Mouse (Mus musculus) layer of hippocampus, postnatal 25 days (tissue): ENCODE measurements at regions not wholly inside any gene's neighbourhood (a gene's known extent, or its start where the extent isn't known, plus 50 kb on each side); places are given as distances from the start of the nearest gene placed in this dataset.

Experiments
- DNase-seq, 2 experiments: peaks; one replicate each; pipeline ENCODE4 v3.0.0; 2022; ENCODE audit warnings: mixed read lengths in 2 of 2, low spot score in 1 of 2; ENCODE audit errors: extremely low spot score in 1 of 2

- DNase-seq: no peak
These were observed 294.3 kb downstream of the Sox9 start for GRCm38 (mm10) chr11:113076371-113076770.

- no peak for DNase-seq
These were observed 298.3 kb downstream of the Sox9 start for GRCm38 (mm10) chr11:113080311-113080710.

- no peak for DNase-seq
These were observed 302.4 kb downstream of the Sox9 start for GRCm38 (mm10) chr11:113084442-113084841.

GRCm38 (mm10) chr11:113085556-113085955, 303.5 kb downstream of the Sox9 start:
- no peak for DNase-seq

- no peak for DNase-seq
These were observed 305.1 kb downstream of the Sox9 start for GRCm38 (mm10) chr11:113087084-113087483.

- DNase-seq: no peak
These were observed 307.8 kb downstream of the Sox9 start for GRCm38 (mm10) chr11:113089637-113090351.

GRCm38 (mm10) chr11:113091901-113092568, 310.0 kb downstream of the Sox9 start:
- no peak for DNase-seq

GRCm38 (mm10) chr11:113093895-113094445, 311.9 kb downstream of the Sox9 start:
- DNase-seq: no peak

- DNase-seq: no peak
These were observed 313.6 kb downstream of the Sox9 start for GRCm38 (mm10) chr11:113095625-113096024.

GRCm38 (mm10) chr11:113096209-113096608, 314.2 kb downstream of the Sox9 start:
- DNase-seq: no peak

- no peak for DNase-seq
These were observed 316.3 kb downstream of the Sox9 start for GRCm38 (mm10) chr11:113098360-113098759.

GRCm38 (mm10) chr11:113100800-113101199, 318.8 kb downstream of the Sox9 start:
- DNase-seq: no peak

- no peak for DNase-seq
These were observed 319.5 kb downstream of the Sox9 start for GRCm38 (mm10) chr11:113101534-113101933.

GRCm38 (mm10) chr11:113103161-113103845, 321.3 kb downstream of the Sox9 start:
- no peak for DNase-seq

GRCm38 (mm10) chr11:113105371-113105770, 323.3 kb downstream of the Sox9 start:
- DNase-seq: no peak

GRCm38 (mm10) chr11:113107205-113107844, 325.3 kb downstream of the Sox9 start:
- no peak for DNase-seq

- no peak for DNase-seq
These were observed 326.1 kb downstream of the Sox9 start for GRCm38 (mm10) chr11:113107966-113108699.

- no peak for DNase-seq
These were observed 327.1 kb downstream of the Sox9 start for GRCm38 (mm10) chr11:113109096-113109495.

- no peak for DNase-seq
These were observed 331.3 kb downstream of the Sox9 start for GRCm38 (mm10) chr11:113113220-113113817.
